Mouse (Mus musculus): ENCODE measurements around the gene Gpcpd1. TPM values are rescaled to one million over a fixed set of nuclear protein-coding genes. Genes with fewer than 3 reads are reported as not detected.

The Gpcpd1 gene
- polyA plus RNA-seq, 1 experiment from 2014 or later, result 12.6 TPM

- H3K27me3 ChIP-seq, result peaks cover 4% of the 10 kb centered on the region
- TF ChIP-seq CTCF (IDR thresholded peaks at IDR 0.05), result no peak
- ChIA-PET POLR2A (no interaction called here), CTCF (no interaction called here)
- ATAC-seq (no peak), DNase-seq (ENCODE audit: low read depth, low spot score) (no peak)
- in situ Hi-C loops (cut with MboI; ENCODE audit: low pct_unique_long_range_greater_than_20kb), result no loop called here
Measured at GRCm38 (mm10) chr2:132511011-132511818, 76.3 kb downstream of the Gpcpd1 start.

GRCm38 (mm10) chr2:132509714-132510113 lies 77.8 kb downstream of the Gpcpd1 start:
- ATAC-seq (no peak), DNase-seq (ENCODE audit: low read depth, low spot score) (no peak)
- in situ Hi-C loops (cut with MboI; ENCODE audit: low pct_unique_long_range_greater_than_20kb), result no loop called here
- ChIA-PET CTCF (interaction anchor here (1.2 to 1.6 kb wide), 3 partner anchors 19 to 206 kb away, joined by 3 to 4 read pairs (median 3); no protein-coding TSS in a partner anchor), POLR2A (no interaction called here)
- no peak for TF ChIP-seq CTCF (IDR thresholded peaks at IDR 0.05)
- H3K27me3 ChIP-seq, result peaks cover 4% of the 10 kb centered on the region

GRCm38 (mm10) chr2:132509261-132509660 lies 78.3 kb downstream of the Gpcpd1 start:
- POLR2A ChIA-PET, result no interaction called here
- DNase-seq (ENCODE audit: low read depth, low spot score) (no peak), ATAC-seq (no peak)
- H3K27me3 ChIP-seq, result peaks cover 4% of the 10 kb centered on the region
- in situ Hi-C loops (cut with MboI; ENCODE audit: low pct_unique_long_range_greater_than_20kb), result no loop called here
- CTCF ChIA-PET, result interaction anchor here (1.4 to 1.6 kb wide), 2 partner anchors 19 to 193 kb away, joined by 3 to 4 read pairs; no protein-coding TSS in a partner anchor
- no peak for TF ChIP-seq CTCF (IDR thresholded peaks at IDR 0.05)

- peaks cover 8% of the 10 kb centered on the region for H3K27me3 ChIP-seq
- in situ Hi-C loops (cut with MboI; ENCODE audit: low pct_unique_long_range_greater_than_20kb), result no loop called here
- ChIA-PET CTCF (no interaction called here), POLR2A (no interaction called here)
- no peak for ATAC-seq
- no peak for DNase-seq (ENCODE audit: low read depth, low spot score)
- no peak for TF ChIP-seq CTCF (IDR thresholded peaks at IDR 0.05)
Measured at GRCm38 (mm10) chr2:132507521-132507920, 80.0 kb downstream of the Gpcpd1 start.

- in situ Hi-C loops (cut with MboI; ENCODE audit: low pct_unique_long_range_greater_than_20kb), result no loop called here
- ATAC-seq (no peak), DNase-seq (ENCODE audit: low read depth, low spot score) (no peak)
- no peak for TF ChIP-seq CTCF (IDR thresholded peaks at IDR 0.05)
- POLR2A ChIA-PET, result no interaction called here
- CTCF ChIA-PET, result interaction anchor here (1.4 kb wide), 1 partner anchor 9 kb away, joined by 3 read pairs; no protein-coding TSS in a partner anchor
- peaks cover 8% of the 10 kb centered on the region for H3K27me3 ChIP-seq
Measured at GRCm38 (mm10) chr2:132507091-132507490, 80.4 kb downstream of the Gpcpd1 start.

GRCm38 (mm10) chr2:132505828-132506227 lies 81.7 kb downstream of the Gpcpd1 start:
- peaks cover 4% of the 10 kb centered on the region for H3K27me3 ChIP-seq
- ATAC-seq (no peak), DNase-seq (ENCODE audit: low read depth, low spot score) (no peak)
- TF ChIP-seq CTCF (IDR thresholded peaks at IDR 0.05), result no peak
- ChIA-PET POLR2A (no interaction called here), CTCF (interaction anchor here (1.4 kb wide), 1 partner anchor 10 kb away, joined by 3 read pairs; no protein-coding TSS in a partner anchor)
- in situ Hi-C loops (cut with MboI; ENCODE audit: low pct_unique_long_range_greater_than_20kb), result no loop called here

GRCm38 (mm10) chr2:132498344-132498743 lies 89.2 kb downstream of the Gpcpd1 start:
- ATAC-seq (no peak), DNase-seq (ENCODE audit: low read depth, low spot score) (no peak)
- TF ChIP-seq CTCF (IDR thresholded peaks at IDR 0.05), result no peak
- ChIA-PET CTCF (interaction anchor here (3.9 kb wide), 1 partner anchor 183 kb away, joined by 15 read pairs; no protein-coding TSS in a partner anchor), POLR2A (no interaction called here)
- in situ Hi-C loops (cut with MboI; ENCODE audit: low pct_unique_long_range_greater_than_20kb), result no loop called here
- H3K27me3 ChIP-seq, result no peaks in the 10 kb centered on the region

GRCm38 (mm10) chr2:132497412-132498135 lies 90.0 kb downstream of the Gpcpd1 start:
- DNase-seq (ENCODE audit: low read depth, low spot score) (no peak), ATAC-seq (peak; percentile 39)
- ChIA-PET CTCF (interaction anchor here (3.9 kb wide), 1 partner anchor 182 kb away, joined by 15 read pairs; no protein-coding TSS in a partner anchor), POLR2A (no interaction called here)
- no peak for TF ChIP-seq CTCF (IDR thresholded peaks at IDR 0.05)
- in situ Hi-C loops (cut with MboI; ENCODE audit: low pct_unique_long_range_greater_than_20kb), result no loop called here
- H3K27me3 ChIP-seq, result peaks cover 6% of the 10 kb centered on the region

- in situ Hi-C loops (cut with MboI; ENCODE audit: low pct_unique_long_range_greater_than_20kb), result no loop called here
- POLR2A ChIA-PET, result no interaction called here
- CTCF ChIA-PET, result no interaction called here
Measured at GRCm38 (mm10) chr2:132493184-132493583, 94.3 kb downstream of the Gpcpd1 start.

GRCm38 (mm10) chr2:132485454-132485853 lies 102.1 kb downstream of the Gpcpd1 start:
- POLR2A ChIA-PET, result no interaction called here
- H3K27me3 ChIP-seq, result peaks cover 26% of the 10 kb centered on the region
- CTCF ChIA-PET, result interaction anchor here (0.7 to 3.8 kb wide), 3 partner anchors 21 to 170 kb away, joined by 3 to 25 read pairs (median 4); no protein-coding TSS in a partner anchor
- in situ Hi-C loops (cut with MboI; ENCODE audit: low pct_unique_long_range_greater_than_20kb), result loop anchor here (5.0 kb wide), 1 partner anchor 163 kb away; no protein-coding TSS in a partner anchor
- ATAC-seq, result no peak
- peak; percentile 84 for TF ChIP-seq CTCF (IDR thresholded peaks at IDR 0.05)
- DNase-seq (ENCODE audit: low read depth, low spot score), result no peak

More at GRCm38 (mm10) chr2:132493184-132493583, 94.3 kb downstream of the Gpcpd1 start:
- peaks cover 13% of the 10 kb centered on the region for H3K27me3 ChIP-seq
- no peak for ATAC-seq
- no peak for TF ChIP-seq CTCF (IDR thresholded peaks at IDR 0.05)
- no peak for DNase-seq (ENCODE audit: low read depth, low spot score)

GRCm38 (mm10) chr2:132481547-132481946 lies 106.0 kb downstream of the Gpcpd1 start:
- H3K27me3 ChIP-seq, result peaks cover 16% of the 10 kb centered on the region
- CTCF ChIA-PET, result no interaction called here
- TF ChIP-seq CTCF (IDR thresholded peaks at IDR 0.05), result no peak
- in situ Hi-C loops (cut with MboI; ENCODE audit: low pct_unique_long_range_greater_than_20kb), result no loop called here
- DNase-seq (ENCODE audit: low read depth, low spot score), result no peak
- POLR2A ChIA-PET, result no interaction called here
- no peak for ATAC-seq

Other genes starting within 250 kb of the Gpcpd1 start
- not detected for gene Prokr2, start 202.3 kb downstream of the Gpcpd1 start, polyA plus RNA-seq (2021)
- gene Shld1, start 99.2 kb upstream of the Gpcpd1 start, polyA plus RNA-seq (2021), result 6.2 TPM
- gene Chgb, start 193.5 kb upstream of the Gpcpd1 start, polyA plus RNA-seq (2021), result 0.22 TPM
- 22.4 TPM for gene Trmt6, start 228.3 kb upstream of the Gpcpd1 start, polyA plus RNA-seq (2021)
- 6.5 TPM for gene Mcm8, start 228.4 kb upstream of the Gpcpd1 start, polyA plus RNA-seq (2021)